Mouse (Mus musculus) heart, embryonic 11.5 days (tissue): ENCODE results near the gene Rnps1. TPM values are rescaled to one million over a fixed set of nuclear protein-coding genes. Genes with fewer than 3 reads are reported as not detected.
"Not testable (repeated sequence)": the region's sequence is repeated elsewhere in the genome, so short reads cannot be mapped to it uniquely, and the experiment has no call there.

ENCODE experiments used
- ATAC-seq: fragments of 200-750 bp; cut with Nextera tagmentation; replicated peaks from 2 replicates; pipeline ENCODE4 v1.8.0; 2017; ENCODE audit warnings: moderate library complexity; ENCODE audit not compliant: insufficient number of reproducible peaks, low FRiP score, low TSS enrichment
- H3K27ac ChIP-seq: fragments of 300-500 bp; sonication (generic); 2 replicates; pipeline ENCODE4 v1.5.1; 2014; ENCODE audit warnings: mild to moderate bottlenecking, low read depth, low read length
- H3K27me3 ChIP-seq: fragments of 300-500 bp; sonication (generic); 2 replicates; pipeline ENCODE4 v1.6.1; 2014; ENCODE audit warnings: mild to moderate bottlenecking, low read length, mixed read lengths; ENCODE audit not compliant: control insufficient read depth, insufficient read depth
- H3K36me3 ChIP-seq: fragments of 300-500 bp; sonication (generic); 2 replicates; pipeline ENCODE4 v1.6.1; 2014; ENCODE audit warnings: mild to moderate bottlenecking, low read length, moderate library complexity, mixed read lengths; ENCODE audit not compliant: control insufficient read depth, insufficient read depth
- H3K4me1 ChIP-seq: fragments of 300-500 bp; sonication (generic); 2 replicates; pipeline ENCODE4 v1.6.1; 2014; ENCODE audit warnings: low read length; ENCODE audit not compliant: control insufficient read depth, insufficient read depth
- H3K4me2 ChIP-seq: fragments of 300-500 bp; sonication (generic); 2 replicates; pipeline ENCODE4 v1.6.1; 2014; ENCODE audit warnings: mild to moderate bottlenecking, moderate library complexity
- H3K4me3 ChIP-seq: fragments of 300-500 bp; sonication (generic); 2 replicates; pipeline ENCODE4 v1.5.1; 2014; ENCODE audit warnings: low read depth, low read length
- H3K9ac ChIP-seq: fragments of 300-500 bp; sonication (generic); 2 replicates; pipeline ENCODE4 v1.6.1; 2014; ENCODE audit warnings: mild to moderate bottlenecking, low read depth, low read length, moderate library complexity
- H3K9me3 ChIP-seq: fragments of 300-500 bp; sonication (generic); replicated peaks from 2 replicates; pipeline ENCODE4 v1.6.1; 2016; ENCODE audit warnings: low read length; ENCODE audit not compliant: control insufficient read depth
- WGBS: fragments of 180-500 bp; shearing (Covaris S2); extraction: QIAGEN DNeasy Blood & Tissue Kit; methylation state at CpG from one replicate; pipeline ENCODE4 v1.1.7; 2014; ENCODE audit not compliant: insufficient replicate concordance; 5-methylcytosine and 5-hydroxymethylcytosine counted together
- polyA plus RNA-seq: library from polyadenylated mRNA; unstranded; fragments of >200 nt; fragmentation: Nextera tagmentation; extraction: Ambion mirVana; gene quantifications from 2 replicates; pipeline ENCODE4 v1.2.1, GENCODE M21; 2014

The Rnps1 gene
- polyA plus RNA-seq, 1 experiment from 2014 or later: 267 TPM

DNA sequence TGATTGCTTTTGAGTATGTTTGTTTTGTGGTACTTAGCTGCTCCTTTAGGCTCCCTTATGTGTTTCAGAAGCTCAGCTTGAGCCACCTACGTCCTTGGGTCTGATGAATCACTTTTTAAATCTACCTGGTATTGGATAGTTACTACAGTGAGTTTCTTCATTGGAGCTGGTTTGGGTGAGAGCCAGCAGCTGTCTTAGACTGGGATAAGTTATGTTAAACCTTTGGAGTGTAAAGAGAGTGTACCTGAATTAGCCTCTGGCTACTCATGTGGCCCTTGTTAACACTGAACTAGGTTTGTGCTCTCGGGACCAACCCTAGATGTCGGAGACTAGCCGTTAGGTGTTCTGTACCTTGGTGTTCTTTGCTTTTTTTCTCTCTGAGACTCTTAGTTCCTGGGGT, 8.7 kb downstream of the Rnps1 start:
- H3K9ac ChIP-seq: no peak overlapping the region
- no peak for ATAC-seq

DNA sequence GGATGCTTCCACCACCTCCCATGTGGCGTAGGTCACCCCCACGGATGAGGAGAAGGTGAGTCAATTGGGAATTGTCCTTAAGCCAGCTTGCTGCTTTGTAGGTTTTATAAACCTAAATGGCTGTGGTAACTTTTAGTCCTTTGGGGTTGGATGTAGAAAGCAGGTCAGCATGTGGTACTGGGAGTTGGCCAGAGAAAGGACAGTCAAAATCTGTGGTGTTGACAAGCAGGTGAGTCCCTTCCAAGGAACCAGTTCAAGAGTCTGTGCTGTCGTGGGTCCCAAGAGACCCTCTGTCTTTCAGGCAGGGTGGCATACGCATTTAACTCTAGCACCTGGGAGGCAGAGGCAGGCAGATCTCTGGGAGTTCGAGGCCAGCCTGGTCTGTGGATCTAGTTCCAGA, 10.1 kb downstream of the Rnps1 start:
- H3K36me3 ChIP-seq: peaks cover 41% of the 10 kb centered on the region

More for the DNA sequence above, 8.7 kb downstream of the Rnps1 start:
- Histone ChIP-seq H3K27me3 (no peaks in the 10 kb centered on the region), H3K27ac (no peak overlapping the region), H3K4me1 (no peaks in the 10 kb centered on the region), H3K36me3 (peaks cover 52% of the 10 kb centered on the region), H3K4me3 (no peak overlapping the region), H3K9me3 (no peaks in the 10 kb centered on the region), H3K4me2 (no peak overlapping the region)
- WGBS: 94% methylated on average over 4 of the region's 4 CpGs

DNA sequence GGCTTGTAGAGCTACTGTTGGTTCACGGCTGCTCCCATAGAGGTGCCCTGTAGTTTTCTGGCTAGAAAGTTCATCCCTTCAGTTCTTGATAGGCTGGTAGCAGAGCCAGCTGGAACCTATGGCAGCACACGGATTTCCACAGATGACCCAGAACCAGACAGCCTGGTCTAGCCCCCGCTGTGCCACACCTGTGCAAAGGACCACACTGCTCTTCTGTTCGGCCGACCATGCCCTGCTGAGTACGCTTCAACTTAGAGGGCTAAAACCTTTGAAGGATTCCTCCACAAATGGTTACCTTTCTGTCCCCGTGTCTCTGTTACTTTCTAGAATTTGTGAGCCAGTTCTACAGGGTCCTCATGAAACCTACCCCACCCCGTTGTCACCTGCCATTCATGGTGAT, 11.0 kb downstream of the Rnps1 start:
- H3K27ac ChIP-seq, H3K9me3 ChIP-seq, H3K4me3 ChIP-seq, H3K9ac ChIP-seq, ATAC-seq, H3K27me3 ChIP-seq, H3K4me2 ChIP-seq: not testable (repeated sequence)
- peaks cover 11% of the 10 kb centered on the region; the same call in 1 of the 2 replicates for H3K4me1 ChIP-seq
- peaks cover 34% of the 10 kb centered on the region for H3K36me3 ChIP-seq
- 86% methylated on average over 6 of the region's 8 CpGs for WGBS

More for the DNA sequence above, 10.1 kb downstream of the Rnps1 start:
- no peak overlapping the region for H3K9ac ChIP-seq
- no peaks in the 10 kb centered on the region for H3K27me3 ChIP-seq
- no peak overlapping the region for H3K27ac ChIP-seq
- no peak overlapping the region for H3K4me3 ChIP-seq
- peaks cover 5% of the 10 kb centered on the region; the same call in 1 of the 2 replicates for H3K4me1 ChIP-seq
- no peak for ATAC-seq
- no peaks in the 10 kb centered on the region for H3K9me3 ChIP-seq
- H3K4me2 ChIP-seq: no peak overlapping the region
- 90% methylated on average over 5 of the region's 5 CpGs for WGBS

DNA sequence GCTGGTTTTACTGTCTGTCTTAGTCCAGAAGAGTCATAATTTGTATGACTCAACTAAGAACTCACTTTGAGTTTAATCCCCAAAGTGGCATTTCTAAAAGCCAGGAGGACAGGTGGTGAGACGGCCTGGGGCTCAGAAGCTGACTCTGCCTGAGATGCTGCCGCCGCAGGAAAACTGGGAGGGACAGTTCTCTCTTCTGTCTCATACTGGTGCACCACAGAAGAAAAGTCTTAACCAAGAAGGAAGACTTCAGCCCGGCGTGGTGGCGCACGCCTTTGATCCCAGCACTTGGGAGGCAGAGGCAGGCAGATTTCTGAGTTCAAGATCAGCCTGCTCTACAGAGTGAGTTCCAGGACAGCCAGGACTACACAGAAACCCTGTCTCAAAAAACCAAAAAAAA, 11.5 kb downstream of the Rnps1 start:
- Histone ChIP-seq H3K9ac (no peak overlapping the region), H3K4me3 (no peak overlapping the region; the same call in 1 of the 2 replicates), H3K36me3 (peaks cover 29% of the 10 kb centered on the region), H3K4me1 (peaks cover 11% of the 10 kb centered on the region; the same call in 1 of the 2 replicates), H3K9me3 (no peaks in the 10 kb centered on the region), H3K27ac (no peak overlapping the region), H3K27me3 (no peaks in the 10 kb centered on the region), H3K4me2 (peak overlapping the region; percentile 71)
- WGBS: 92% methylated on average over 7 of the region's 7 CpGs
- ATAC-seq: no peak

DNA sequence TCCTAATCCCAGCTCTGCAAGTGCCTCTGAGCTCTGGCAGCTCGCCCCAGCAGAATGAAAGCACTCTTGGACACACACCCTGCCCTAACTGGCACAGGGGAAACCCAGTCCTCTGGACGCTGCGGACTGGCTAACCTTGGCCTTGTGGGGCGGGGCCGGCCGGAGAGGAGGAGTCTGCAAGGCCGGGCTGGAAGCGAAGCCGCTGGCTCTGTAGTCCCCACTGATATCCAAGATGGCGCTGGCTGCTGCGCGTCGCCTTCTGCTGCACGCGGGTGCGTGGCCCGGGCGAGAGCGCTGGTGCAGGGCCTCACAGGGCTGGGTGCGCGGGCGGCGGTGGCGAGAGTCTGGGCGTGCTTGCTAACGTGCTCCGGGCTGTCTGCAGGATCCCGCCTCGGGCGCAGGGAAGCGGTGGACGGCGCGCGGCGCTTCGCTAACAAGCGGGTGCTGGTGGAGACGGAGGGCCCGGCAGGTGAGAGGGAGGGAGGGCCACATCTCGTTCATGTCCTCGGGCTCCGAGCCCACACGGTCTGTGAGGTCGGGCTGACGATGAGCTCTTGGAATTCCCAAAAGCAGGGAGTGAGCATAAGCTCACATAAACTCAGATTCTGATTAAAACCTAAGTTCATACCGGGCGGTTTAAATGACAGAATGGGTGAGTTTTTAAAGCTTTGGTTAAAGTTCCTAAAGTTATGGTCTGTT, 12.3 kb downstream of the Rnps1 start, which contains the start of gene Eci1:
Eci1 (plus strand) TSS at position 171 of the 699 bp plus-strand sequence.
- peak; percentile 96 for ATAC-seq

DNA sequence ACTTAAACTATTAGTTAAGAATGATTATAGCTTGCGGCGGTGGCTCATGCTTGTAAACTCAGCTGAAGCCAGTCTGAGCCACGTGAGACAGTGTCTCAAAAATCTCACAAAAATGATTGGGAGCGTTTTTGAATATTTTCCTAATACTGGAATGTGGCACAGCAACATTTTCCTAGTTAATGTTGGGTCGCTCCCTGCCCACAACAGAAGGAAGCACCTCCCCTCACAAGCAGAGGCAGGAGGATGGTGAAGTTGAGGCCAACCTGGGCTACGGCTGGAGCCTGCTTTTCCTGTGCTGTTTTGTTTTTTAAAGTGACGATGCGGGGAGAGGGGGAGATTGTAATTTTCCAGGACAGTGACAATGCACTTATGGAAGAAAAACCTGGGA, 12.8 kb downstream of the Rnps1 start:
- peaks cover 21% of the 10 kb centered on the region for H3K36me3 ChIP-seq
- WGBS: 5% methylated on average over 8 of the region's 8 CpGs
- H3K27ac ChIP-seq: peak overlapping the region; percentile 97
- H3K27me3 ChIP-seq: no peaks in the 10 kb centered on the region
- H3K9me3 ChIP-seq: no peaks in the 10 kb centered on the region
- H3K4me2 ChIP-seq: peak overlapping the region; percentile 71
- peak overlapping the region; percentile 87 for H3K4me3 ChIP-seq
- H3K4me1 ChIP-seq: peaks cover 11% of the 10 kb centered on the region; the same call in 1 of the 2 replicates
- H3K9ac ChIP-seq: peak overlapping the region; percentile 95
- ATAC-seq: no peak

More for the DNA sequence above, 12.3 kb downstream of the Rnps1 start, which contains the start of gene Eci1:
- H3K27ac ChIP-seq: peak within 1 kb of the TSS; percentile 97
- peak within 1 kb of the TSS; percentile 95 for H3K9ac ChIP-seq
- peaks cover 11% of the 10 kb centered on the region; the same call in 1 of the 2 replicates for H3K4me1 ChIP-seq
- H3K27me3 ChIP-seq: no peaks in the 10 kb centered on the region
- H3K36me3 ChIP-seq: peaks cover 24% of the 10 kb centered on the region
- H3K4me3 ChIP-seq: peak within 1 kb of the TSS; percentile 87
- H3K4me2 ChIP-seq: peak within 1 kb of the TSS; percentile 71
- H3K9me3 ChIP-seq: no peaks in the 10 kb centered on the region
- WGBS: under 1% methylated on average over 48 of the region's 48 CpGs

DNA sequence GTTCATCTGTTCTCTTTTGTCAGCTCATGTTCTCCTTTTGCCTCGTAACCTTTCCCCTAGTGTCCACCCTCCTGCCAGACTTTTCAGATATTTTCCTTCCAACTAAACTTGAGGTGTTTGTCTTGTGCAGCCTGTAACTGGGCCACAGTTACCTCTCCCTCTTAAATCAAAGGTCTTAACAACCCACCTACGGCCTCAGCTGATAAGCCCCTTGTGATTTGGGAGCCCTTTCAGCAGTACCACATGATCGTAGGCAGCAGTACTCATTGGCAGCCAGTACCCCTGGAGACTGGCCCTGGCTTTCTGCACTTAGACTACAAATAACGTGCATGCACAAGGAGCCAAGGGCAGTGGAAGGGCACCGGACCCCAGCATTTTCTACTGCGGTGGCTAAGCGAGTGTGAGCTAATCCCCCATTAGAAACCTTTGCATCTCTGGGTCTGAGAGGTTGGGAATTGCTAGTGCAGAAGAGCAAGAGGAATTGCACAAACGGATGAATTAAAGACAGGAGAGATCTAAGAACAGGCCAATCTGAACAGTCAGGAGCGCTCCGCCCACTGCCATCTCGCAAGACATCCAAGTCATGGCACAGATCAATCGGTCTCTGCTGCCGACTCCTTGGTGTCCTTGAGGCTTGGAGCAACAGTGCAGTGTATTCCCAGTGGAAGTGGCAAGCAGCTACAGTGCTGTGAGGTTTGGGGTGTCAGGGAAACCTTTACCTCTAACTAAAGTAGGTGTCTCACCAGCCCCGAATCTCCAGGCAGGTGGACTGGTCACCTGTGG, 15.0 kb downstream of the Rnps1 start:
- Histone ChIP-seq H3K27ac (peak overlapping the region; percentile 63), H3K36me3 (peaks cover 12% of the 10 kb centered on the region; the same call in 1 of the 2 replicates), H3K4me3 (no peak overlapping the region; the same call in 1 of the 2 replicates), H3K9me3 (no peaks in the 10 kb centered on the region), H3K9ac (peak overlapping the region; percentile 56), H3K27me3 (no peaks in the 10 kb centered on the region), H3K4me2 (peak overlapping the region; percentile 42), H3K4me1 (peaks cover 11% of the 10 kb centered on the region; the same call in 1 of the 2 replicates)
- WGBS: 70% methylated on average over 14 of the region's 14 CpGs
- ATAC-seq: no peak

DNA sequence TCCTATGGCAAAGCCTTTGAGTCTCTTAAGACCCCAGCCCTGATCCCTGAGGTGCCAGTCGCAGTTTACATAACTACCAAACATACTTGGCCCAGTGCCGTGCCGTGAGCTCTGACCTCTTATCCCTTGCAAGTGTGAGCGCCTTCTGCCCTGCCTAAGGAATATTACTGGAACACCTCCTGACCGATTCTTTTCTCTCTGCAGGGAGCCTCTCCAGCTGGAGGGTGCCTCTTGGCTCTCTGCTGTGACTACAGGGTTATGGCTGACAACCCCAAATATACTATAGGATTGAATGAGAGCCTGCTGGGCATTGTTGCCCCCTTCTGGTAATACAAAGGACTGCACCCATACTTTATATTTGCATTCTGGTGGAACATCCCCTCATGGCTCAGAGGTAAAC, 22.7 kb downstream of the Rnps1 start:
- H3K4me2 ChIP-seq: no peak overlapping the region
- 77% methylated on average over 5 of the region's 5 CpGs for WGBS
- peaks cover 17% of the 10 kb centered on the region for H3K36me3 ChIP-seq
- H3K4me1 ChIP-seq: no peaks in the 10 kb centered on the region
- H3K27me3 ChIP-seq: no peaks in the 10 kb centered on the region
- H3K9ac ChIP-seq: no peak overlapping the region
- H3K4me3 ChIP-seq: no peak overlapping the region
- H3K27ac ChIP-seq: no peak overlapping the region
- ATAC-seq: no peak
- no peaks in the 10 kb centered on the region for H3K9me3 ChIP-seq
